Mouse (Mus musculus) heart, postnatal 0 days (tissue): ENCODE measurements around the gene Rufy1.

Experiments
- CTCF ChIP-seq: IDR thresholded peaks from 2 replicates; pipeline ENCODE4 v1.5.1; 2016; ENCODE audit warnings: antibody characterized with exemption, control low read depth, low read depth
- EP300 ChIP-seq: IDR thresholded peaks from 2 replicates; pipeline ENCODE4 v1.6.1; 2016; ENCODE audit warnings: antibody characterized with exemption, low read depth

GRCm38 (mm10) chr11:50432069-50432440, 1.1 kb upstream of the Rufy1 start:
- TF ChIP-seq CTCF (no peak), EP300 (no peak)
